Mouse (Mus musculus): ENCODE results near the gene Usp15. TPM values are rescaled to one million over a fixed set of nuclear protein-coding genes. Genes with fewer than 3 reads are reported as not detected.

Usp15 gene
- total and polyA plus RNA-seq, 2 experiments: 4.5 to 53.0 TPM

DNA sequence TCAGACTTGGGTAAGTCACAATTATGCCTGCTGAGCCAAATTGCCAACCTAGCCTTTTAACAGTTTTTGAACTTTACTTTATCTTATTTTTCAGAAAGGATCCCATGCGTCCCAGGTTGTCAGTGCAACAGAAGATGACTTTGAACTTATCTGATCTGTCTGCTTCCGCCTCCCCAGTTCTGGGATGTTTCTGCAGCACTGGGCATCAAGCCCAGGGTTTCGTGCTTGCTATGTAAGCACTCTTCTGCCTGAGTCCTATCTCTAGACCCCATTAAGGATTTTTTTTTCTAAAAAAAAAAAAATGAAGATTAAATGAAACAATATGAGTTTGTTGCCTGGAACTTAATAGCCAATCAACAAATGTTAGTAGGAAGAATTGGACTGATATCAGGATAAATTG, 2.3 kb upstream of the Usp15 start:
- TF ChIP-seq POLR2A (IDR thresholded peaks at IDR 0.05; ENCODE audit: extremely low read depth, insufficient read depth, low read length) (no peak), CTCF (IDR thresholded peaks at IDR 0.05; ENCODE audit: low read depth, low read length) (no peak)
- H3K27ac ChIP-seq (replicated peaks; ENCODE audit: insufficient read depth, low read depth, low read length): no peak overlapping the region
- WGBS: 40% methylated on average over 3 of the region's 3 CpGs
- H3K9ac ChIP-seq (ENCODE audit: low read depth, low read length): no peak overlapping the region
- H3K36me3 ChIP-seq (ENCODE audit: control insufficient read depth, insufficient read depth, low read length): no peaks in the 10 kb centered on the region
- no peak for DNase-seq (ENCODE audit: extremely low read depth, low read depth, low spot score)
- peaks cover 10% of the 10 kb centered on the region for H3K4me1 ChIP-seq (ENCODE audit: control insufficient read depth, insufficient read depth, low read length)
- H3K79me2 ChIP-seq (ENCODE audit: control insufficient read depth, insufficient read depth, low read length): peaks cover 2% of the 10 kb centered on the region; the same call in 1 of the 2 replicates
- H3K27me3 ChIP-seq (ENCODE audit: control insufficient read depth, insufficient read depth, low read length): no peaks in the 10 kb centered on the region
- H3K4me3 ChIP-seq (ENCODE audit: insufficient read depth, low read depth, low read length): no peak overlapping the region

DNA sequence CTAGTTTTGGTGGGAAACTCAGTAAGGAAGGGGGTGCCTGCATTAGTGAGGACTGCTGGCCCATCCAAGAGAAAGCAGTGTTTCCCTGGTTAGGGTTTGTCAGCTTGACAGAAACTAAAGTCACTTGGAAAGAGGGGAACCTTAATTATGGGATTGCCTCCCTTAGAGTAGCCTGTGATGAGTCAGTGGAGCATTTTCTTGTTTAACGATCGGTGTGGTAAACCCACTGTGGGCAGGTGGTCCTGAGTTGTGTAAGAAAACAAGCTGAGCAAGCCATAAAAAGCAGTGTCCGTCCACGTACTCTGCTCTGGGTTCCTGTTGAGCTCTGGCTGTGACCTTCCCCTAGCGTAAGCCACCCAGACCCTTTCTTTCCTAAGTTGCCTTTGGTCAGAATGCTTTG, 1.4 kb upstream of the Usp15 start:
- no peak overlapping the region for H3K9ac ChIP-seq (ENCODE audit: low read depth, low read length)
- no peak overlapping the region for H3K4me3 ChIP-seq (ENCODE audit: insufficient read depth, low read depth, low read length)
- peaks cover 2% of the 10 kb centered on the region; the same call in 1 of the 2 replicates for H3K79me2 ChIP-seq (ENCODE audit: control insufficient read depth, insufficient read depth, low read length)
- H3K4me1 ChIP-seq (ENCODE audit: control insufficient read depth, insufficient read depth, low read length): peaks cover 15% of the 10 kb centered on the region
- DNase-seq (ENCODE audit: extremely low read depth, low read depth, low spot score): no peak
- no peaks in the 10 kb centered on the region for H3K27me3 ChIP-seq (ENCODE audit: control insufficient read depth, insufficient read depth, low read length)
- TF ChIP-seq POLR2A (IDR thresholded peaks at IDR 0.05; ENCODE audit: extremely low read depth, insufficient read depth, low read length) (no peak), CTCF (IDR thresholded peaks at IDR 0.05; ENCODE audit: low read depth, low read length) (no peak)
- no peaks in the 10 kb centered on the region for H3K36me3 ChIP-seq (ENCODE audit: control insufficient read depth, insufficient read depth, low read length)
- WGBS: 95% methylated on average over 5 of the region's 5 CpGs
- H3K27ac ChIP-seq (replicated peaks; ENCODE audit: insufficient read depth, low read depth, low read length): no peak overlapping the region

GRCm38 (mm10) chr10:123195961-123196834, 597 bp downstream of the Usp15 start:
- H3K9ac ChIP-seq (ENCODE audit: low read depth, low read length): peak overlapping the region; percentile 99
- peaks cover 17% of the 10 kb centered on the region for H3K4me1 ChIP-seq (ENCODE audit: control insufficient read depth, insufficient read depth, low read length)
- peak; percentile 61 for DNase-seq (ENCODE audit: extremely low read depth, low read depth, low spot score)
- peak overlapping the region; percentile 98 for H3K4me3 ChIP-seq (ENCODE audit: insufficient read depth, low read depth, low read length)
- H3K79me2 ChIP-seq (ENCODE audit: control insufficient read depth, insufficient read depth, low read length): peaks cover 8% of the 10 kb centered on the region; the same call in 1 of the 2 replicates
- no peak for TF ChIP-seq POLR2A (IDR thresholded peaks at IDR 0.05; ENCODE audit: extremely low read depth, insufficient read depth, low read length)
- no peak for TF ChIP-seq CTCF (IDR thresholded peaks at IDR 0.05; ENCODE audit: low read depth, low read length)
- H3K27ac ChIP-seq (replicated peaks; ENCODE audit: insufficient read depth, low read depth, low read length): peak overlapping the region; percentile 96
- H3K36me3 ChIP-seq (ENCODE audit: control insufficient read depth, insufficient read depth, low read length): no peaks in the 10 kb centered on the region
- no peaks in the 10 kb centered on the region for H3K27me3 ChIP-seq (ENCODE audit: control insufficient read depth, insufficient read depth, low read length)
- 2% methylated on average over 57 of the region's 66 CpGs for WGBS

DNA sequence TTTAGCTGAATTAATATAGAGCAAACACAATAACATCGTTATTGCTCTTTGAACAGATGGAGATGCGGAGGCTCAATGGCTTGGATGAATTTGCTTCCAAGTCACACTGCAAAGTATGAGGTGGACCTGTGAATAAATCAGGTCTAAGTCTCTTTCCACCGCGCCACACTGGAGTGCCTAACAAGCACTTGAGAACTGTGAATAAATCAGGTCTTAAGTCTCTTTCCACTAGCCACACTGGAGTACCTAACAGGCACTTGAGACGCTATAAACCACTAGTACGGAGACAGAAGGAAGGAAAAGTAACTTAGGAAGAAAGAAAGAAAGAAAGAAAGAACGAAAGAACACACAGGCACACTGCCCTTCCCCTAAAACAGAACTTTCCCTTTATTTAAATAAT, 1.3 kb downstream of the Usp15 start:
- H3K4me1 ChIP-seq (ENCODE audit: control insufficient read depth, insufficient read depth, low read length): peaks cover 17% of the 10 kb centered on the region
- H3K79me2 ChIP-seq (ENCODE audit: control insufficient read depth, insufficient read depth, low read length): peaks cover 12% of the 10 kb centered on the region; the same call in 1 of the 2 replicates
- TF ChIP-seq CTCF (IDR thresholded peaks at IDR 0.05; ENCODE audit: low read depth, low read length): no peak
- TF ChIP-seq POLR2A (IDR thresholded peaks at IDR 0.05; ENCODE audit: extremely low read depth, insufficient read depth, low read length): no peak
- no peaks in the 10 kb centered on the region for H3K27me3 ChIP-seq (ENCODE audit: control insufficient read depth, insufficient read depth, low read length)
- no peak for DNase-seq (ENCODE audit: extremely low read depth, low read depth, low spot score)
- no peaks in the 10 kb centered on the region for H3K36me3 ChIP-seq (ENCODE audit: control insufficient read depth, insufficient read depth, low read length)
- 18% methylated on average over 7 of the region's 7 CpGs for WGBS
- H3K9ac ChIP-seq (ENCODE audit: low read depth, low read length): peak overlapping the region; percentile 19; the same call in 1 of the 2 replicates
- no peak overlapping the region for H3K27ac ChIP-seq (replicated peaks; ENCODE audit: insufficient read depth, low read depth, low read length)
- peak overlapping the region; percentile 98; the same call in 1 of the 2 replicates for H3K4me3 ChIP-seq (ENCODE audit: insufficient read depth, low read depth, low read length)

DNA sequence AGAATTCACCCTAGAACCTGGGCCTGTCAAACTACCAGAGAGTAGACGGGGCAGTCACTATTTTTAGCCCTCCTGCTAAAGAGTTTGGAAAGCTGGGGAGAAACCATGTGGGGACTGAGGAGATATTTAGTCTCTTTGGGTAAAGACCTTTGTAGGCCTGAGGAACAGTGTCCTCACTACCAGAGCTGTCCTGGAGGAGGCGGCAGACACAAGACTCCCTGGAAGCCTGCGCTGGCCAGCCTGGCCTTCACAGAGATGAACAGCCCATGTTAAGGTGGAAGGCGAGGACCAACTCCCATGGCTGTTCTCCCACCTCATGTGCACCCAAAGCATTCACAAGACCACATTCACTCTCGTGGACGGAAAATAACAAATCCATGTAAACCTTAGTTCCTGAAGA, 5.8 kb downstream of the Usp15 start:
- Histone ChIP-seq H3K27ac (replicated peaks; ENCODE audit: insufficient read depth, low read depth, low read length) (no peak overlapping the region), H3K4me3 (ENCODE audit: insufficient read depth, low read depth, low read length) (no peak overlapping the region), H3K79me2 (ENCODE audit: control insufficient read depth, insufficient read depth, low read length) (peaks cover 35% of the 10 kb centered on the region), H3K36me3 (ENCODE audit: control insufficient read depth, insufficient read depth, low read length) (no peaks in the 10 kb centered on the region), H3K27me3 (ENCODE audit: control insufficient read depth, insufficient read depth, low read length) (no peaks in the 10 kb centered on the region), H3K4me1 (ENCODE audit: control insufficient read depth, insufficient read depth, low read length) (peaks cover 16% of the 10 kb centered on the region), H3K9ac (ENCODE audit: low read depth, low read length) (no peak overlapping the region)
- DNase-seq (ENCODE audit: extremely low read depth, low read depth, low spot score): no peak
- 82% methylated on average over 6 of the region's 6 CpGs for WGBS
- TF ChIP-seq CTCF (IDR thresholded peaks at IDR 0.05; ENCODE audit: low read depth, low read length) (0 out of 2 replicates have a peak, but pooled peaks have one; percentile 7), POLR2A (IDR thresholded peaks at IDR 0.05; ENCODE audit: extremely low read depth, insufficient read depth, low read length) (no peak)

- H3K4me1 ChIP-seq (ENCODE audit: control insufficient read depth, insufficient read depth, low read length): 0 out of 2 replicates have a peak, but pooled peaks cover 3% of the 10 kb centered on the region
- DNase-seq (ENCODE audit: extremely low read depth, low read depth, low spot score): no peak
- 78% methylated on average over 6 of the region's 6 CpGs for WGBS
- H3K9ac ChIP-seq (ENCODE audit: low read depth, low read length): no peak overlapping the region
- no peaks in the 10 kb centered on the region for H3K27me3 ChIP-seq (ENCODE audit: control insufficient read depth, insufficient read depth, low read length)
- H3K79me2 ChIP-seq (ENCODE audit: control insufficient read depth, insufficient read depth, low read length): peaks cover 44% of the 10 kb centered on the region
- H3K27ac ChIP-seq (replicated peaks; ENCODE audit: insufficient read depth, low read depth, low read length): no peak overlapping the region
- no peak overlapping the region for H3K4me3 ChIP-seq (ENCODE audit: insufficient read depth, low read depth, low read length)
- TF ChIP-seq POLR2A (IDR thresholded peaks at IDR 0.05; ENCODE audit: extremely low read depth, insufficient read depth, low read length): no peak
- no peak for TF ChIP-seq CTCF (IDR thresholded peaks at IDR 0.05; ENCODE audit: low read depth, low read length)
- peaks cover 2% of the 10 kb centered on the region; the same call in 1 of the 2 replicates for H3K36me3 ChIP-seq (ENCODE audit: control insufficient read depth, insufficient read depth, low read length)
Measured at GRCm38 (mm10) chr10:123187337-123187736, 9.5 kb downstream of the Usp15 start.

Measured in liver, adult 2 months (tissue).